Mouse (Mus musculus) kidney, embryonic 14.5 days (tissue): ENCODE data around the gene Casp2. TPM values are rescaled to one million over a fixed set of nuclear protein-coding genes. Genes with fewer than 3 reads are reported as not detected.

Source experiments
- ATAC-seq: fragments of 200-750 bp; cut with Nextera tagmentation; 2 replicates; pipeline ENCODE4 v1.8.0; 2017; ENCODE audit warnings: moderate number of reproducible peaks, mild to moderate bottlenecking, moderate TSS enrichment, moderate library complexity; ENCODE audit not compliant: low FRiP score, low TSS enrichment
- H3K27ac ChIP-seq: fragments of 300-500 bp; sonication (generic); 2 replicates; pipeline ENCODE4 v1.5.1; 2014; ENCODE audit warnings: low read depth, mild to moderate bottlenecking, low read length, moderate library complexity, mixed read lengths
- H3K27me3 ChIP-seq: fragments of 300-500 bp; sonication (generic); 2 replicates; pipeline ENCODE4 v1.6.1; 2014; ENCODE audit warnings: mild to moderate bottlenecking, low read length; ENCODE audit not compliant: control insufficient read depth, insufficient read depth
- H3K36me3 ChIP-seq: fragments of 300-500 bp; sonication (generic); 2 replicates; pipeline ENCODE4 v1.6.1; 2014; ENCODE audit warnings: low read length, mixed read lengths; ENCODE audit not compliant: control insufficient read depth, insufficient read depth
- H3K4me1 ChIP-seq: fragments of 300-500 bp; sonication (generic); 2 replicates; pipeline ENCODE4 v1.6.1; 2014; ENCODE audit warnings: low read length, mixed read lengths; ENCODE audit not compliant: control insufficient read depth, insufficient read depth
- H3K4me2 ChIP-seq: fragments of 300-500 bp; sonication (generic); replicated peaks from 2 replicates; pipeline ENCODE4 v1.6.1; 2014; ENCODE audit warnings: low read depth, mild to moderate bottlenecking, low read length
- H3K4me3 ChIP-seq: fragments of 300-500 bp; sonication (generic); 2 replicates; pipeline ENCODE4 v1.5.1; 2014; ENCODE audit warnings: mild to moderate bottlenecking, low read length
- H3K9ac ChIP-seq: fragments of 300-500 bp; sonication (generic); 2 replicates; pipeline ENCODE4 v1.6.1; 2014; ENCODE audit warnings: low read depth, mild to moderate bottlenecking, low read length, moderate library complexity
- H3K9me3 ChIP-seq: fragments of 300-500 bp; sonication (generic); 2 replicates; pipeline ENCODE4 v1.6.1; 2016; ENCODE audit warnings: low read length; ENCODE audit not compliant: control insufficient read depth
- WGBS: fragments of 180-500 bp; shearing (Covaris S2); extraction: QIAGEN DNeasy Blood & Tissue Kit; methylation state at CpG from one replicate; pipeline ENCODE4 v1.1.7; 2014; 5-methylcytosine and 5-hydroxymethylcytosine counted together
- polyA plus RNA-seq: library from polyadenylated mRNA; unstranded; fragments of >200 nt; fragmentation: Nextera tagmentation; extraction: Ambion mirVana; gene quantifications from 2 replicates; pipeline ENCODE4 v1.2.1, GENCODE M21; 2014

Gene Casp2
- polyA plus RNA-seq, 1 experiment from 2014 or later = 66.5 TPM

GRCm38 (mm10) chr6:42241311-42242045 is 23.3 kb upstream of the Casp2 start:
- WGBS = 77% methylated on average over 6 of the region's 6 CpGs
- Histone ChIP-seq H3K27ac (no peak overlapping the region), H3K27me3 (no peaks in the 10 kb centered on the region), H3K4me1 (no peaks in the 10 kb centered on the region), H3K9ac (no peak overlapping the region), H3K36me3 (no peaks in the 10 kb centered on the region), H3K4me3 (no peak overlapping the region), H3K9me3 (no peaks in the 10 kb centered on the region), H3K4me2 (no peak overlapping the region)
- ATAC-seq = no peak

- Histone ChIP-seq H3K4me1 (no peaks in the 10 kb centered on the region), H3K36me3 (no peaks in the 10 kb centered on the region), H3K27ac (no peak within 1 kb of the TSS), H3K9me3 (no peaks in the 10 kb centered on the region), H3K27me3 (no peaks in the 10 kb centered on the region), H3K4me2 (peak within 1 kb of the TSS; percentile 84), H3K9ac (peak within 1 kb of the TSS; percentile 50), H3K4me3 (peak within 1 kb of the TSS; percentile 50)
- peak; percentile 100 for ATAC-seq
- WGBS = 3% methylated on average over 28 of the region's 28 CpGs
Measured at GRCm38 (mm10) chr6:42245711-42246353, 19.0 kb upstream of the Casp2 start, which contains the start of gene Gstk1. Gstk1 (plus strand) TSS chr6:42245935.

DNA sequence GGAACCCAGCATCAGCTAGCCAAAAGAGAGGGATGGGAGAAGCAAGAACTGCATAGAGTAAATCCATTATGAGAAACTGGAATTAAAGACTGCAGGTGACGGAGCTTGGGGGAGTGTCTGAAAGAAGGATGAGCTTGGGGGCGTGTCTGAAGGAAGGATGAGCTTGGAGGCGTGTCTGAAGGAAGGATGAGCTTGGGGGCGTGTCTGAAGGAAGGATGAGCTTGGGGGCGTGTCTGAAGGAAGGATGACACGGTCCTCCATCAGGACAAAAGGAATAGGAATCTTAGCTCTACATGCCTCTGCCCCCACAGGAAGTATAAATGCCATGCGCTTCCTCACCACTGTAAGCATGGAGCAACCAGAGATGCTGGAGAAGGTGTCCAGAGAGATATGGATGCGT is 17.6 kb upstream of the Casp2 start:
- ATAC-seq = peak; percentile 50
- Histone ChIP-seq H3K4me2 (peak overlapping the region; percentile 24; the same call in 1 of the 2 replicates), H3K9me3 (no peaks in the 10 kb centered on the region), H3K36me3 (no peaks in the 10 kb centered on the region), H3K9ac (no peak overlapping the region), H3K4me1 (no peaks in the 10 kb centered on the region), H3K27me3 (no peaks in the 10 kb centered on the region), H3K4me3 (peak overlapping the region; percentile 3; the same call in 1 of the 2 replicates), H3K27ac (no peak overlapping the region)
- 13% methylated on average over 8 of the region's 8 CpGs for WGBS

DNA sequence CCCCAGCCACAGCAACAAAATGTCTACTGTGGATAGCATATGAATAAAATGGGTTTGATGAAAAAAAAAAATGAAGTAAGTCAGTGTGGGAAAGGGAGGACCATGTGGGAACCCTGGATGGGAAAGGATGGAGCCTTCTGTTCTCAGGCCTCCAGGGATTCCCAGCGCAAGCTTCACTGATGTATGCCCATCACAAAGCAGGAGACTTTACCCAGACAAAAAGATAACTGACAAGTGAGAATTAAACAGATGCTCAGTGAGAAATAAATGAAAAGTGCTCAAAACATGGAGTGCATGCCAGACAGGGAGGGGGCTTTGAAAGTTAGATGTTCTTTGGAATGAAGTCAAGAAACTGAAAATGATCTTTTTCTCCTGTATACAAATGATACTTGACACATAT is 16.8 kb upstream of the Casp2 start:
- Histone ChIP-seq H3K9me3 (no peaks in the 10 kb centered on the region), H3K27me3 (no peaks in the 10 kb centered on the region), H3K9ac (no peak overlapping the region), H3K4me1 (no peaks in the 10 kb centered on the region), H3K27ac (no peak overlapping the region), H3K4me3 (peak overlapping the region; percentile 3; the same call in 1 of the 2 replicates), H3K4me2 (no peak overlapping the region), H3K36me3 (no peaks in the 10 kb centered on the region)
- 89% methylated on average over 1 of the region's 1 CpGs for WGBS
- no peak for ATAC-seq

- ATAC-seq = no peak
- H3K9ac ChIP-seq = no peak overlapping the region
- WGBS = 89% methylated on average over 4 of the region's 4 CpGs
Measured at GRCm38 (mm10) chr6:42251791-42252190, 13.0 kb upstream of the Casp2 start.

DNA sequence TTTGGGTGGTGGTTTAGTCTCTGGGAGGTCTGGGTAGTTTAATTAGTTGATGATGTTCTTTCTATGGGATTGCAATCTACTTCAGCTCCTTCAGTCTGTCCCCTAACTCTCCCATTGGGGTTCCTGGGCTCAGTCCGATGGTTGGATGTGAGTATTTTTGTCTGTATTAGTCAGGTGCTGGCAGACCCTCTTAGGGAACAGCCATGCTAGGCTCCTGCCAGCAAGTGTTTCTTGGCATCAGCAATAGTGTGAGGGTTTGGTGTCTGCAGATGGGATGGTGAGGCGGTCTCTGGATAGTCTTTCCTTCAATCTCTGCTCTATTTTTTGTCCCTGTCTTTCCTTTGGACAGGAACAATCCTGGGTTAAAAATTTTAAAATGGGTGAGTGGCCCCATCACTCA is 11.7 kb upstream of the Casp2 start:
- Histone ChIP-seq H3K27me3 (no peaks in the 10 kb centered on the region), H3K4me3 (no peak overlapping the region), H3K9ac (no peak overlapping the region), H3K9me3 (no peaks in the 10 kb centered on the region), H3K4me2 (no peak overlapping the region), H3K4me1 (no peaks in the 10 kb centered on the region), H3K27ac (no peak overlapping the region), H3K36me3 (no peaks in the 10 kb centered on the region)
- 81% methylated on average over 2 of the region's 2 CpGs for WGBS
- ATAC-seq = no peak

More at GRCm38 (mm10) chr6:42251791-42252190, 13.0 kb upstream of the Casp2 start:
- H3K4me2 ChIP-seq = no peak overlapping the region
- H3K27ac ChIP-seq = no peak overlapping the region
- H3K36me3 ChIP-seq = no peaks in the 10 kb centered on the region
- no peaks in the 10 kb centered on the region for H3K4me1 ChIP-seq
- H3K9me3 ChIP-seq = no peaks in the 10 kb centered on the region
- no peak overlapping the region for H3K4me3 ChIP-seq
- H3K27me3 ChIP-seq = no peaks in the 10 kb centered on the region

DNA sequence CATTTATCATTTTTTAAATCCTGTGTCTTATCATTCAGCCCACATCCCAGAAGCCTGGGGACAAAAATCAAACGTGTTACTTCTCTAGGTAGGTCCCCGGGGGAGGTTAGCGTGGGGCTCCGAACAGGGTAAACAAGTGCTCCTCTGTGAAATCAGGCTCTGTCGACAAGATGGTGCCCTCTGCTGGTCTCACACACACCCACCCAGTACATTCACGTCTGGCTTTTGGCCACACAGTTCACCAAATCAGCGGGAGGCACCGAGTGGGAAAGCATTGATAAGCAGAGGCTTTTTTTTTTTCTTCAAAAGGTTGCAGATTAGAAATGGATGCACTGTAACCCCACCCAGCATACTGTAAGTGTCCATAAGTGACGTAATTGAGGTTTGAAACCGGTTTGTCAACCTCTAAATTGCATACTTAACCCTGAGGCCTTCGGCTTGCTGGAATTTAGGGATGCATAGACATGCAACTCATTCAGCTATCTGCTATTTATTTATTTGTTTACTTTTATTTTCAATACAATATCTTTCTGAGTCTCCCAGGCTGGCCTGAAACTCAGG is 7.4 kb upstream of the Casp2 start:
- Histone ChIP-seq H3K27ac (no peak overlapping the region), H3K9ac (no peak overlapping the region), H3K4me3 (no peak overlapping the region), H3K4me2 (0 out of 2 replicates have a peak overlapping the region, but pooled peaks have one; percentile 15), H3K4me1 (0 out of 2 replicates have a peak, but pooled peaks cover 6% of the 10 kb centered on the region), H3K9me3 (no peaks in the 10 kb centered on the region), H3K27me3 (no peaks in the 10 kb centered on the region), H3K36me3 (no peaks in the 10 kb centered on the region)
- 14% methylated on average over 11 of the region's 11 CpGs for WGBS
- ATAC-seq = peak; percentile 73; the same call in 1 of the 2 replicates

GRCm38 (mm10) chr6:42260430-42260829 is 4.4 kb upstream of the Casp2 start:
- 57% methylated on average over 6 of the region's 6 CpGs for WGBS
- Histone ChIP-seq H3K4me3 (no peak overlapping the region), H3K27ac (no peak overlapping the region), H3K4me2 (no peak overlapping the region), H3K4me1 (0 out of 2 replicates have a peak, but pooled peaks cover 6% of the 10 kb centered on the region), H3K9me3 (no peaks in the 10 kb centered on the region), H3K9ac (no peak overlapping the region), H3K27me3 (no peaks in the 10 kb centered on the region), H3K36me3 (no peaks in the 10 kb centered on the region)
- ATAC-seq = no peak
